Mouse (Mus musculus) heart, embryonic 11.5 days (tissue): ENCODE data around the gene Ndrg2. TPM values are rescaled to one million over a fixed set of nuclear protein-coding genes. Genes with fewer than 3 reads are reported as not detected.
"Not testable (repeated sequence)": the region's sequence is repeated elsewhere in the genome, so short reads cannot be mapped to it uniquely, and the experiment has no call there.

Source experiments
- ATAC-seq: fragments of 200-750 bp; cut with Nextera tagmentation; replicated peaks from 2 replicates; pipeline ENCODE4 v1.8.0; 2017; ENCODE audit warnings: moderate library complexity; ENCODE audit not compliant: insufficient number of reproducible peaks, low FRiP score, low TSS enrichment
- H3K27ac ChIP-seq: fragments of 300-500 bp; sonication (generic); 2 replicates; pipeline ENCODE4 v1.5.1; 2014; ENCODE audit warnings: mild to moderate bottlenecking, low read depth, low read length
- H3K27me3 ChIP-seq: fragments of 300-500 bp; sonication (generic); 2 replicates; pipeline ENCODE4 v1.6.1; 2014; ENCODE audit warnings: mild to moderate bottlenecking, low read length, mixed read lengths; ENCODE audit not compliant: control insufficient read depth, insufficient read depth
- H3K36me3 ChIP-seq: fragments of 300-500 bp; sonication (generic); 2 replicates; pipeline ENCODE4 v1.6.1; 2014; ENCODE audit warnings: mild to moderate bottlenecking, low read length, moderate library complexity, mixed read lengths; ENCODE audit not compliant: control insufficient read depth, insufficient read depth
- H3K4me1 ChIP-seq: fragments of 300-500 bp; sonication (generic); 2 replicates; pipeline ENCODE4 v1.6.1; 2014; ENCODE audit warnings: low read length; ENCODE audit not compliant: control insufficient read depth, insufficient read depth
- H3K4me2 ChIP-seq: fragments of 300-500 bp; sonication (generic); 2 replicates; pipeline ENCODE4 v1.6.1; 2014; ENCODE audit warnings: mild to moderate bottlenecking, moderate library complexity
- H3K4me3 ChIP-seq: fragments of 300-500 bp; sonication (generic); 2 replicates; pipeline ENCODE4 v1.5.1; 2014; ENCODE audit warnings: low read depth, low read length
- H3K9ac ChIP-seq: fragments of 300-500 bp; sonication (generic); 2 replicates; pipeline ENCODE4 v1.6.1; 2014; ENCODE audit warnings: mild to moderate bottlenecking, low read depth, low read length, moderate library complexity
- H3K9me3 ChIP-seq: fragments of 300-500 bp; sonication (generic); replicated peaks from 2 replicates; pipeline ENCODE4 v1.6.1; 2016; ENCODE audit warnings: low read length; ENCODE audit not compliant: control insufficient read depth
- WGBS: fragments of 180-500 bp; shearing (Covaris S2); extraction: QIAGEN DNeasy Blood & Tissue Kit; methylation state at CpG from one replicate; pipeline ENCODE4 v1.1.7; 2014; ENCODE audit not compliant: insufficient replicate concordance; 5-methylcytosine and 5-hydroxymethylcytosine counted together
- polyA plus RNA-seq: library from polyadenylated mRNA; unstranded; fragments of >200 nt; fragmentation: Nextera tagmentation; extraction: Ambion mirVana; gene quantifications from 2 replicates; pipeline ENCODE4 v1.2.1, GENCODE M21; 2014

Gene Ndrg2
- polyA plus RNA-seq, 1 experiment from 2014 or later = 115 TPM

DNA sequence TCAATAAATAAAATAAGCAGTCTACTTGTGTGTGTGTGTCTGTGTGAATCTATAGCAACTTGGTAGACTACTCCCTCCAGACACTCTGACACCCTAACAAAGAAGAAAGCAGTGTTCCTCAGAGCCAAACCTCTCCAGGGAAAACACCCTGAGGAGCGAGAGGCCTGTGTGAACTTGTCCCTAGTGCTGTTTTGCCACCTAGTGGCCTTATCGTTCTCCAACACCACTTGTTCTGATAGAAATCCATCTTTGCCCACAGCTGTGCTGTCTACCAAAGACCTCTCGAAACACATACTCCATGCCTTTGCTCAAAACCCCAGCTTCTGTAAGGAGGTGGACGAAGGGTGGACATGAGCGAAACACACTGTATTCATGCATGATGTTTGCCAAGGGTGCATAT is 16.9 kb upstream of the Ndrg2 start:
- Histone ChIP-seq H3K9me3 (no peaks in the 10 kb centered on the region), H3K27ac (no peak overlapping the region), H3K4me2 (no peak overlapping the region), H3K36me3 (no peaks in the 10 kb centered on the region), H3K9ac (no peak overlapping the region), H3K4me1 (no peaks in the 10 kb centered on the region), H3K27me3 (no peaks in the 10 kb centered on the region), H3K4me3 (no peak overlapping the region)
- WGBS = 23% methylated on average over 5 of the region's 5 CpGs
- no peak; the same call in 1 of the 2 replicates for ATAC-seq

DNA sequence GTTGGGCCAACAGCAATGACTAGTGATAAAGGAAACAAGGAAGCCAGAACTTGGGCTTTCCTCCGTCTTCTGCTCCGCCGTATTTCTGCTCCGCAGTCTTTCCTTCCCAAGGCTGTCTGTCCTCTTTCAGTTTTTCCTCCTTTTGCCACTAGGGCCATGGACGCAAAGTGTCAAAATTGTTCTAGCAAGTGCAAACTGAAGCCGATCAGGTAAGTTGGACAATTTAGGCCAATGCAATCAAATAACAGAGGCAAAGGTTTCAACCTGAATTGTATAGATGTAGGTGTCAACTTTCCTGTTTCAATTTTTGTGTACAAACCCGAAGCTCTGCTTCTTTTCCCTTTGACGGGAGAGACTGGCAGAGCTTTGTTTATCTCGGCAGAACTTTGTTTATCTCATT is 16.0 kb upstream of the Ndrg2 start:
- H3K9me3 ChIP-seq = no peaks in the 10 kb centered on the region
- 55% methylated on average over 9 of the region's 9 CpGs for WGBS
- H3K36me3 ChIP-seq = no peaks in the 10 kb centered on the region
- no peaks in the 10 kb centered on the region for H3K27me3 ChIP-seq
- no peak for ATAC-seq
- H3K4me3 ChIP-seq = no peak overlapping the region
- H3K4me2 ChIP-seq = no peak overlapping the region
- H3K27ac ChIP-seq = no peak overlapping the region
- no peak overlapping the region for H3K9ac ChIP-seq
- H3K4me1 ChIP-seq = no peaks in the 10 kb centered on the region

DNA sequence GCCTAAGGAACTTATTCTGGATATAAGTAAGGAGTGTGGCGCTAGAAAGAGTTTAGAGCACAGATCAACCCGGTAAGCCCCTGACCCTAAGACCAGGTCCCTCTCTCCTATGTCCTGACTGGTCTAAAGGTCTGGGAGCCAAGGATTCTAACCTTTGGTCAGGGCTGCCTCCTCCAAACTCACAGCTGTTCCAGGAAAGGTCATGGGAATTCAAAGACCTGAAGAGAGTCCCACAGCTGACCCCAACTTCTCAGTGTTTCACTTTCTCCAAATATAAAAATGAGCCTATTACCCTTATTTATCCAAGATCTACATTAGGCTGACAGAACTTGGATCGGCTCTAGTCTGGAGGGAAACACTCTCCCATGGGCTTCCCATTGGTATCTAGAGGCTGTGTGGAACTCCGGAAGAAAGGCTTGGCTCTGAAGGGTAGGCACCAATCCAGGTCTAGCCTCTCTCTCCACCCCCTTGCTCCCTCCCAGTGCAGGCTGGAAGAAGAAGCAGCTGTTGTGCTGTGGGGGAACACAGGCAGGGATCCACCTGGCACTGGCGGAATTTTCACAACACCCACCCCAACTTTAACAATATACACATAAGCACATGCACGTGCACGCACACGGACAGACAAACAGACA is 15.5 kb upstream of the Ndrg2 start:
- Histone ChIP-seq H3K4me1 (no peaks in the 10 kb centered on the region), H3K27ac (no peak overlapping the region), H3K27me3 (no peaks in the 10 kb centered on the region), H3K9me3 (no peaks in the 10 kb centered on the region), H3K9ac (no peak overlapping the region), H3K4me3 (no peak overlapping the region), H3K4me2 (no peak overlapping the region), H3K36me3 (no peaks in the 10 kb centered on the region)
- 70% methylated on average over 8 of the region's 8 CpGs for WGBS
- no peak for ATAC-seq

DNA sequence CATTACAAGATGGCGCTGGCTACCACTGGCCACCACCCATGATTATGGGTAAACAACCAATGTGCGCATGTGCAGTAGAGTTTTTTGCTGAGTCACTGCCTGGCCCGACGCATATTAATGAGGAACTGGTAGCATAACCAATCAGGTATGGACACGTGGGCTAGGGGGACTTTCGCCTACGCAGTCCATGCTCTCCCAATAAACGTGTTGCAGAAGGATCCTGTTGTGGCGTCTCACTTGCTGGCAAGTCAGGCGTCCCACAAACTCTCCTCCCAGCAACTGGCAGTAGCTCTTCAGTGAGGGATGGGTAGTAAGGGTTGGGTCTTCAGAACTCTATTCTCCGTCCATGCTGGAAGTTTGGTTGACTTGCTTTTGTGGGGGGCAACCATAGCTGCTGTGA is 13.0 kb upstream of the Ndrg2 start:
- H3K36me3 ChIP-seq, H3K27ac ChIP-seq, H3K4me3 ChIP-seq, H3K27me3 ChIP-seq, ATAC-seq, H3K4me2 ChIP-seq, H3K4me1 ChIP-seq, H3K9ac ChIP-seq, H3K9me3 ChIP-seq: not testable (repeated sequence)
- 89% methylated on average over 11 of the region's 11 CpGs for WGBS

DNA sequence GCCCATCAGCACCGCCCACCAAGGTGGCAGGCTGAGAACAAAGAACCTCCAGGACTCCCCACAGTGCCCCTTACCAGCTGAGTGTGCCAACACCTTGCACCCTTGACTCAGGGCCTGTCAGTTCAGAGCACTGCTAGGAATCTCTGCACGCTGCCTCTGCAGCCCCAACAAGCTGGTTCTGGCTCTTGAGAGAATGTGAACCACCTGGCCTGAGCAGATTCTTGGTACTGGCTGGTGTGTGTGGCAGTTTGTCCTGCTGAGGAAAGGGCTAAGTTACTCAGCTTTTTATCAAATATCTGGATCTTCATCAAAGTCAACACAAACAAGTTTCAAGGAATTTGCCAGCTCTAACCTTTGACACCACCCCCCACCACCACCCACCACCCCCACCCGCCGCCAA is 9.5 kb upstream of the Ndrg2 start:
- H3K9ac ChIP-seq = no peak overlapping the region
- no peaks in the 10 kb centered on the region for H3K9me3 ChIP-seq
- H3K4me2 ChIP-seq = no peak overlapping the region
- no peak overlapping the region for H3K27ac ChIP-seq
- H3K4me1 ChIP-seq = peaks cover 5% of the 10 kb centered on the region; the same call in 1 of the 2 replicates
- no peak; the same call in 1 of the 2 replicates for ATAC-seq
- WGBS = 64% methylated on average over 4 of the region's 4 CpGs
- H3K36me3 ChIP-seq = no peaks in the 10 kb centered on the region
- no peak overlapping the region for H3K4me3 ChIP-seq
- H3K27me3 ChIP-seq = 0 out of 2 replicates have a peak, but pooled peaks cover 2% of the 10 kb centered on the region

DNA sequence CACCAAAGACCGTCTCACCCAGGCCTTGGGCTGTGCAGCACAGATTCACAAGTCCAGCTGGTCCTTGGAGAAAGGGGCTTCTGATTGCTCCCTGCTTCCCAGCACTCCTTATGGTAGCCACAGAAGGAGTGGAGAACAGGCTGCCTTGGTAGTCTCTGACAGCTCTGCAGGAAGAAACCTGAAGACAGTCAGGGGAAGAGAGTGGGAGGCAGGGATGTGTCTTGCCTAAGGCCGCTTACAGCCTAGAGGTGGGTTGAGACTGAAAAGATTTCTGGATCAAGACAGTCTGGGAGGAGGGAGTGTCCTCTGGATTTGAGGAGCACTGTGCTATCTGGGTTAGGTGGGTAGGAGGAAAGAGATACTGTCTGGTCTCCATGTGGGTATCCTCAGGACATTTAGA is 9.0 kb upstream of the Ndrg2 start:
- H3K4me1 ChIP-seq = peaks cover 5% of the 10 kb centered on the region; the same call in 1 of the 2 replicates
- no peak overlapping the region for H3K4me3 ChIP-seq
- no peaks in the 10 kb centered on the region for H3K36me3 ChIP-seq
- H3K4me2 ChIP-seq = no peak overlapping the region
- WGBS = 76% methylated on average over 2 of the region's 2 CpGs
- no peaks in the 10 kb centered on the region for H3K9me3 ChIP-seq
- H3K27ac ChIP-seq = no peak overlapping the region
- no peak overlapping the region for H3K9ac ChIP-seq
- no peak for ATAC-seq
- 0 out of 2 replicates have a peak, but pooled peaks cover 2% of the 10 kb centered on the region for H3K27me3 ChIP-seq

DNA sequence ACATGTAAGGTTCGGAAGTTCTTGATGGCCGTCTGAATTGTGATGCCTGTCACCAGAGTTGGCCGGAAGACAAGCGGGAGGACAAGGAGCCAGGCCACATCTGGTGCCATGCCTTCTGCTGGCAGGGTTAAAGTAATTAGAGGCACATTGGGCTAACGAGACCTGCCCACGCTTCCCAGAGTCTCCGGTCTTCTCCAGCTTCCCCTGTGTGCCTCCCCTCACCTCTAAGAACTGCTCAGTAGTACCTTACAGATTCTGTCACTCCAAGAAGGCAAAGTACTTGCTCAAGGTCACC is 8.6 kb upstream of the Ndrg2 start, which contains the start of gene Rnase13:
Gene Rnase13, minus strand, starts transcription at position 203 of the 295 bp plus-strand sequence.
- Histone ChIP-seq H3K4me3 (no peak within 1 kb of the TSS), H3K4me1 (peaks cover 5% of the 10 kb centered on the region; the same call in 1 of the 2 replicates), H3K4me2 (no peak within 1 kb of the TSS), H3K27me3 (0 out of 2 replicates have a peak, but pooled peaks cover 2% of the 10 kb centered on the region), H3K27ac (no peak within 1 kb of the TSS), H3K9ac (no peak within 1 kb of the TSS), H3K36me3 (no peaks in the 10 kb centered on the region), H3K9me3 (no peaks in the 10 kb centered on the region)
- ATAC-seq = no peak
- WGBS = 81% methylated on average over 7 of the region's 7 CpGs

DNA sequence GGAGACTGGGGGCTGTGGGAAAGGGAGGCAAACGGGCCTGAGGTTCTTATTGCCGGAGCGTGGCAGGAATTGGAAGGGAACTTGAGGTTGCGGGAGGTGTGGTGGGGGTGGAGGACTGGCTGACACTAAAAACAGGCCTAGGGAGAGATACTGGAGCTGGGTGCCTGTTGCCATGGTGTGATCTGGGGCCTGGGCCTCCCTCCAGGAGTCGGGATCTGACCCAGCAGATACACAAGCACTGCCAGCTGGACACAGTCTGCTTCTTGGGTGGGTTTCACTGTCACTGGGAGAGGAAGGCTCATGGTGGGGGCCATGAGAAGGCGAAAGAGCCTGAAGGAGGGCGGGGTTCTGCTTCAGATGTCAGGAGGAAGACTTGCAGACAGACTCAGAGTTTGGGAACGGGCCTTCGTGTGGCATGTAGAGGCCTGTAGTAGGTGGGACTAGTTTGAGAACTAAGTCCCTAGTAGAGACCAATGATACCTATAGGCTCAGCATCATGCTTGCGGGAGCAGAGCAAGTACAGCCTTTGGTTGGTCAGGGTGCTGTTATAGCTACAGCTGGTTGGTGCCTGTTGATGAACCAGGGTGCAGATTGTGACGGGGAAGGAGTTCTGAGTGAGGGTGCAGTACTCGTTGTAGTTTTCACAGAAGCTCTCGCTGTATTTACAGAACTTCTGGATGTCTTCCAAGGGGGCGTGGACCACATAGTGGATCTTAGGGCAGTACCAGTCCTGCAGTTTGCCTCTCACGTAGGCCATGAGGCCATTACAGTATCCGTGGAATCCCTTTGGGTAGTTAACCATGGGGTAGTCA is 8.0 kb upstream of the Ndrg2 start:
- Histone ChIP-seq H3K4me3 (no peak overlapping the region), H3K4me1 (peaks cover 5% of the 10 kb centered on the region; the same call in 1 of the 2 replicates), H3K4me2 (no peak overlapping the region), H3K9me3 (no peaks in the 10 kb centered on the region), H3K27me3 (0 out of 2 replicates have a peak, but pooled peaks cover 2% of the 10 kb centered on the region), H3K36me3 (no peaks in the 10 kb centered on the region), H3K9ac (no peak overlapping the region), H3K27ac (no peak overlapping the region)
- no peak for ATAC-seq
- WGBS = 69% methylated on average over 16 of the region's 16 CpGs
